Mouse (Mus musculus) intestine, postnatal 0 days (tissue): ENCODE results near the gene Arhgap1. TPM values are rescaled to one million over a fixed set of nuclear protein-coding genes. Genes with fewer than 3 reads are reported as not detected.

Experiments used
- ATAC-seq: fragments of 200-750 bp; cut with Nextera tagmentation; 2 replicates; pipeline ENCODE4 v1.8.0; 2017; ENCODE audit warnings: mild to moderate bottlenecking, moderate TSS enrichment, moderate library complexity
- H3K27ac ChIP-seq: fragments of 300-500 bp; sonication (generic); 2 replicates; pipeline ENCODE4 v1.5.1; 2014; ENCODE audit warnings: mild to moderate bottlenecking, low read depth, low read length, moderate library complexity
- H3K27me3 ChIP-seq: fragments of 300-500 bp; sonication (generic); replicated peaks from 2 replicates; pipeline ENCODE4 v1.6.1; 2014; ENCODE audit warnings: low read length, mixed read lengths; ENCODE audit not compliant: control insufficient read depth, insufficient read depth
- H3K36me3 ChIP-seq: fragments of 300-500 bp; sonication (generic); 2 replicates; pipeline ENCODE4 v1.6.1; 2014; ENCODE audit warnings: mild to moderate bottlenecking, moderate library complexity; ENCODE audit not compliant: control insufficient read depth, insufficient read depth
- H3K4me1 ChIP-seq: fragments of 300-500 bp; sonication (generic); replicated peaks from 2 replicates; pipeline ENCODE4 v1.6.1; 2014; ENCODE audit warnings: antibody characterized with exemption, low read length, mixed read lengths; ENCODE audit not compliant: control insufficient read depth, insufficient read depth
- H3K4me2 ChIP-seq: fragments of 300-500 bp; sonication (generic); replicated peaks from 2 replicates; pipeline ENCODE4 v1.6.1; 2014; ENCODE audit warnings: low read depth, mild to moderate bottlenecking, moderate library complexity
- H3K4me3 ChIP-seq: fragments of 300-500 bp; sonication (generic); 2 replicates; pipeline ENCODE4 v1.5.1; 2014; ENCODE audit warnings: low read depth, low read length
- H3K9ac ChIP-seq: fragments of 300-500 bp; sonication (generic); 2 replicates; pipeline ENCODE4 v1.6.1; 2014; ENCODE audit warnings: mild to moderate bottlenecking, low read depth, low read length
- H3K9me3 ChIP-seq: fragments of 300-500 bp; sonication (generic); 2 replicates; pipeline ENCODE4 v1.6.1; 2016; ENCODE audit warnings: mixed run types; ENCODE audit not compliant: control insufficient read depth
- CTCF ChIP-seq: sonication (generic); IDR thresholded peaks from 2 replicates; pipeline ENCODE4 v1.5.1; 2016; ENCODE audit warnings: low read depth, mild to moderate bottlenecking, control low read depth, antibody characterized with exemption, moderate library complexity
- WGBS: fragments of 180-500 bp; shearing (Covaris S2); extraction: QIAGEN DNeasy Blood & Tissue Kit; methylation state at CpG from one replicate; pipeline ENCODE4 v1.1.7; 2014; 5-methylcytosine and 5-hydroxymethylcytosine counted together
- polyA plus RNA-seq: library from polyadenylated mRNA; unstranded; fragments of >200 nt; fragmentation: Nextera tagmentation; extraction: Ambion mirVana; gene quantifications from 2 replicates; pipeline ENCODE4 v1.2.1, GENCODE M21; 2015

The Arhgap1 gene
- polyA plus RNA-seq, 1 experiment from 2014 or later = 92.3 TPM

- H3K4me1 ChIP-seq = no peaks in the 10 kb centered on the region
- no peak overlapping the region for H3K9ac ChIP-seq
- no peaks in the 10 kb centered on the region for H3K27me3 ChIP-seq
- WGBS = 72% methylated on average over 5 of the region's 5 CpGs
- H3K9me3 ChIP-seq = no peaks in the 10 kb centered on the region
- no peak overlapping the region for H3K4me2 ChIP-seq
- no peak overlapping the region for H3K27ac ChIP-seq
- H3K36me3 ChIP-seq = peaks cover 7% of the 10 kb centered on the region
- no peak overlapping the region for H3K4me3 ChIP-seq
- no peak for ATAC-seq
- TF ChIP-seq CTCF = no peak
Measured at GRCm38 (mm10) chr2:91627486-91627885, 22.2 kb upstream of the Arhgap1 start.

DNA sequence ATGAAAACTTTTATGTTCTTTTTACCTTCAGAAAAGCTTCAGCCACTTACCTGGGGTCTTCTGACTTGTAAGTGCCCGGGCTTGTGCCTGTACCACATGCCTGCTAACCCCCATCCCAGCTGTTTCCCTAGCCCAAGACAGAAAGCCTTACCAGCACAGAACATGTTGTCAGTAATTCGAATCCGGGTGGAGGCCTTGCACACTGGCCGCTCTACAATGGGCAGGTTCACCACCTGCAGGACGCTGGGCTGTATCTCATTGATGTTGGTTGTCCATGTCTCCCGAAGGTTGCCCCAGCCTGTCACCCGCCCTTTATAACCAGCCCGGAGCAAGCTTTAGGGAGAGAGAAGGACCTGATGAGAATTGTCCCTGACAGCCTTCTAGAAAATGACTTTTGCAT lies 21.5 kb upstream of the Arhgap1 start:
- H3K9me3 ChIP-seq = no peaks in the 10 kb centered on the region
- no peak overlapping the region for H3K4me2 ChIP-seq
- no peak overlapping the region for H3K9ac ChIP-seq
- WGBS = 89% methylated on average over 8 of the region's 8 CpGs
- TF ChIP-seq CTCF = no peak
- H3K36me3 ChIP-seq = 0 out of 2 replicates have a peak, but pooled peaks cover 5% of the 10 kb centered on the region
- no peaks in the 10 kb centered on the region for H3K4me1 ChIP-seq
- no peaks in the 10 kb centered on the region for H3K27me3 ChIP-seq
- no peak overlapping the region for H3K4me3 ChIP-seq
- no peak for ATAC-seq
- H3K27ac ChIP-seq = no peak overlapping the region

DNA sequence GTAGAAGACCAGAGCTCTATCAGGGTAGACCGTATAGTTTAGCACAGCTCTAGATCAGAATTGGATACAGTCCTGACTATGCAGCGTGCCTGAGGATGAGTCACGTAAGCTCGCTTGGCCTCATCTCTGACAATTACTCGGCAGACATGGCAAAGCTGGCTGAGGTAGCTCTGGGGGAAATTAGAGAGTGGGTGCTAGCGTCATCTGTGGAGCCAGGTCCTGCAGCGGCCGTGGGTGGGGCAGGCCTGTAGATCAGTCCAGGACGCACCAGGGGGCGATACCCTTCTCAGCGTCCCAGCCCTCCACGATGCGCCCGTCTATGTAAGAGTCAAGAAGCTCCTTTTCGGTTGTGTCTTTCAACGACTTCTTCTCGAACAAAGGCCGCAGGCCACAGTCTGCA lies 20.0 kb upstream of the Arhgap1 start:
- 81% methylated on average over 18 of the region's 18 CpGs for WGBS
- no peak overlapping the region for H3K4me2 ChIP-seq
- no peak for ATAC-seq
- H3K36me3 ChIP-seq = no peaks in the 10 kb centered on the region
- H3K4me1 ChIP-seq = no peaks in the 10 kb centered on the region
- no peaks in the 10 kb centered on the region for H3K27me3 ChIP-seq
- no peak overlapping the region for H3K9ac ChIP-seq
- TF ChIP-seq CTCF = peak; percentile 20; the same call in 1 of the 2 replicates
- no peak overlapping the region for H3K27ac ChIP-seq
- H3K4me3 ChIP-seq = no peak overlapping the region
- no peaks in the 10 kb centered on the region for H3K9me3 ChIP-seq

DNA sequence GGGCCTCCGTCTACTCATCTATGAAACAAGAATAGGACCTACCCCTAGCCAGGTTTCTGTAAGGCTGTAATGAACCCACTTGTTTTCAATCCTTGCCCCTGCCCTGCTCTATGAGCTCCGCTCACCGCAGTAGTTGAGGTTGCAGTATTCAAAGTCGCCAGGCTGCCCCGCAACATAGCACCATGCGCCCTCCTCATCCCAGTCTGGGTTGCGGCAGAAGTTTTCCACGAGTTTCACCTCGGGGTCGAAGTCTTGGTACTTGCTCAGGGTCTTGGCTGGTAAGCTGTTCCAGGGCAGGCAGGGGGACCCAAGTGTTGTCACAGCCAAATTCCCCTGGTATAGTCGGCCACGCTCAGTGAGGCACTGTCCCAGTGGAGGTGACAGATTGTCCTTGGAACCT lies 19.3 kb upstream of the Arhgap1 start:
- no peak for TF ChIP-seq CTCF
- whole genome bisulfite sequencing = 92% methylated on average over 12 of the region's 12 CpGs
- ATAC-seq = no peak

GRCm38 (mm10) chr2:91631826-91632225 lies 17.8 kb upstream of the Arhgap1 start:
- TF ChIP-seq CTCF = no peak
- no peaks in the 10 kb centered on the region for H3K9me3 ChIP-seq
- ATAC-seq = no peak
- H3K9ac ChIP-seq = no peak overlapping the region
- H3K27ac ChIP-seq = no peak overlapping the region
- no peaks in the 10 kb centered on the region for H3K4me1 ChIP-seq
- no peak overlapping the region for H3K4me2 ChIP-seq
- H3K36me3 ChIP-seq = no peaks in the 10 kb centered on the region
- H3K27me3 ChIP-seq = no peaks in the 10 kb centered on the region
- WGBS = 79% methylated on average over 5 of the region's 5 CpGs
- H3K4me3 ChIP-seq = no peak overlapping the region

More for the DNA sequence above, 19.3 kb upstream of the Arhgap1 start:
- no peaks in the 10 kb centered on the region for H3K9me3 ChIP-seq
- H3K27ac ChIP-seq = no peak overlapping the region
- H3K9ac ChIP-seq = no peak overlapping the region
- no peaks in the 10 kb centered on the region for H3K36me3 ChIP-seq
- no peaks in the 10 kb centered on the region for H3K4me1 ChIP-seq
- no peak overlapping the region for H3K4me2 ChIP-seq
- H3K27me3 ChIP-seq = no peaks in the 10 kb centered on the region
- H3K4me3 ChIP-seq = no peak overlapping the region

- ATAC-seq = no peak
- Histone ChIP-seq H3K9me3 (no peaks in the 10 kb centered on the region), H3K4me2 (no peak overlapping the region), H3K4me1 (no peaks in the 10 kb centered on the region), H3K36me3 (no peaks in the 10 kb centered on the region), H3K27me3 (no peaks in the 10 kb centered on the region), H3K4me3 (no peak overlapping the region), H3K27ac (no peak overlapping the region), H3K9ac (no peak overlapping the region)
- TF ChIP-seq CTCF = no peak
- 48% methylated on average over 5 of the region's 5 CpGs for WGBS
Measured at GRCm38 (mm10) chr2:91632316-91632715, 17.3 kb upstream of the Arhgap1 start.
